Mouse (Mus musculus): ENCODE results near the gene Terf2ip. TPM values are rescaled to one million over a fixed set of nuclear protein-coding genes. Genes with fewer than 3 reads are reported as not detected.

Gene Terf2ip
- polyA plus RNA-seq (2012; ENCODE audit: insufficient read depth, insufficient read length, low replicate concordance, missing spikeins) = not detected in 2 replicates

DNA sequence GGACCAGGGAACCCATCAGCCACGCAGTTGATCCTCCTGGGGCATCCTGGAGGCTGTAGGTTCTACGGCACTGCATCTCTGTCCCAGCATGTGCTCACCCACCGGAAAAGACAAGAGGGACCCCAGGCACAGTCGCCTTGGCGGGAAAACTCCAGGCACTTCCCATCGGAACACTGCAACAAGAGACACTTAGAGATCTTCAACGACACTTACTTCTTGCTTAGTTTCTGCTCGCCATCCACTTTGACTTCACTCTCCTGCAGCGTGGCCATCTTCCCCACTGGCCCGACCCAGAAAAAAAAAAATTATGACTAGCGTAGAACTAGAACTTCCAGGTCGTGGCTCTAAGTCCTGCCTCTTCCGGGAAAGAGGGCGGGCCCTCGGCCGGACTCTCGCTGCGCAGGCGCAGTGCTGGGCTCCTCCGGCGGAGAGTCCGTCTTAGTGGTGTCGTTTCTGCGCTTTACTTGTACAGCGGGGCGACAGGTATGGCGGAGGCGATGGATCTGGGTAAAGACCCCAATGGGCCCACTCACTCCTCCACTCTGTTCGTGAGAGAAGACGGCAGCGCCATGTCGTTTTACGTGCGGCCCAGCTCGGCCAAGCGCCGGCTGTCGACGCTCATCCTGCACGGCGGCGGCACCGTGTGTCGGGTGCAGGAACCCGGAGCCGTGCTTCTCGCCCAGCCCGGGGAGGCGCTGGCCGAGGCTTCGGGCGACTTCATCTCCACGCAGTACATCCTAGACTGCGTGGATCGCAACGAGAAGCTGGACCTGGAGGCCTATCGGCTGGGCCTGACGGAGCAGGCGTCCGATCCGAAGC, at the start of gene Terf2ip, which contains the start of gene Kars:
Terf2ip (plus strand) TSS at position 402 of the 819 bp plus-strand sequence.
Kars (minus strand) TSS at position 327 of the 819 bp plus-strand sequence.
- Histone ChIP-seq H3K4me3 (ENCODE audit: insufficient read depth, low read depth, low read length) (peak within 1 kb of the TSS; percentile 73), H3K27ac (ENCODE audit: insufficient read depth, low read depth, low read length) (peak within 1 kb of the TSS; percentile 54), H3K4me1 (ENCODE audit: control insufficient read depth, insufficient read depth, low read length) (peaks cover 5% of the 10 kb centered on the region)
- TF ChIP-seq CTCF (IDR thresholded peaks at IDR 0.05; ENCODE audit: insufficient read depth, low read depth, low read length) (no peak), POLR2A (IDR thresholded peaks at IDR 0.05; ENCODE audit: insufficient read depth, low read depth, low read length) (peak; percentile 98)
- WGBS = under 1% methylated on average over 61 of the region's 61 CpGs

DNA sequence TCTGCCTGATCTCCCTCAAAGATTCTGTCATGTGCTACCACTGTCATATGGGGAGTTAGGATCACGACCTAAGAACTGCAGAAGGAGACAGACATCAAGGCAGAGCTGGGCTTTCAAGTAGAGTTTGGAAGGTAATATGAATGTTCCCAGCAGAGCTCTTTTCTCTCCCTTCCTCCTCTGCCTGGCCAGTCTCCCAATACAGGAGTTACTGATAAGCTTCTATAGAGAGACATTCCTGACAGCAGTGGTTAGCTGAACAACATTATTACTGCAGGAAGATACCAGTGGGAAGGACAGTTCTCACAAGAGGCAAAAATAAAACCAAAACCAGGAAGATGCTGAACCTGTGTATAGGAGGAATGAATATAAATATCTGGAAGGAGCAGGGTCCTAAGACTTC, 48.6 kb upstream of the Terf2ip start:
- no peak overlapping the region for H3K4me3 ChIP-seq (ENCODE audit: insufficient read depth, low read depth, low read length)
- TF ChIP-seq POLR2A (IDR thresholded peaks at IDR 0.05; ENCODE audit: insufficient read depth, low read depth, low read length) = no peak
- no peak for TF ChIP-seq CTCF (IDR thresholded peaks at IDR 0.05; ENCODE audit: insufficient read depth, low read depth, low read length)
- peaks cover 27% of the 10 kb centered on the region for H3K4me1 ChIP-seq (ENCODE audit: control insufficient read depth, insufficient read depth, low read length)
- H3K27ac ChIP-seq (ENCODE audit: insufficient read depth, low read depth, low read length) = no peak overlapping the region
- 78% methylated on average over 1 of the region's 1 CpGs for WGBS

DNA sequence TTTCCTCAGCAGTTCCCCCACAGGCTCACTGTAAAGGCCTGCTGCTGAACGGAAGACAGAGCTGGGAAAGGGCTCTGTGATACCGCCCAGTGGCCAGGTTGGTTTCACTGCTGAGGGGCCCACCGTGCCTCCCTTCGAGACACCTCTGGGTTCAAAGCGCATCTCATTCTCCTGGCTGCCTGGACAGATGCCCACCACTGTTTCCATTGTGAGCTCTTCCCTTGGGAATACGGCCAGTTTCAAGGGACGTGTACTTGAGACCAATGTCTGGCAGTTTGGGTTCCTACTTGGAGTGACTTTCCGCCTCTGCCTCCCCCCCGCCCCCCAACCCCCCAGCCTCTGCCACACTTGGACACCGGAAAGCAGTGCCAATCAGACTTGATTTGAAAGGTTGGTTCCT, 48.1 kb upstream of the Terf2ip start:
- WGBS = 65% methylated on average over 10 of the region's 10 CpGs
- TF ChIP-seq CTCF (IDR thresholded peaks at IDR 0.05; ENCODE audit: insufficient read depth, low read depth, low read length) = no peak
- TF ChIP-seq POLR2A (IDR thresholded peaks at IDR 0.05; ENCODE audit: insufficient read depth, low read depth, low read length) = no peak
- H3K27ac ChIP-seq (ENCODE audit: insufficient read depth, low read depth, low read length) = peak overlapping the region; percentile 78; the same call in 1 of the 2 replicates
- no peak overlapping the region for H3K4me3 ChIP-seq (ENCODE audit: insufficient read depth, low read depth, low read length)
- peaks cover 27% of the 10 kb centered on the region for H3K4me1 ChIP-seq (ENCODE audit: control insufficient read depth, insufficient read depth, low read length)

DNA sequence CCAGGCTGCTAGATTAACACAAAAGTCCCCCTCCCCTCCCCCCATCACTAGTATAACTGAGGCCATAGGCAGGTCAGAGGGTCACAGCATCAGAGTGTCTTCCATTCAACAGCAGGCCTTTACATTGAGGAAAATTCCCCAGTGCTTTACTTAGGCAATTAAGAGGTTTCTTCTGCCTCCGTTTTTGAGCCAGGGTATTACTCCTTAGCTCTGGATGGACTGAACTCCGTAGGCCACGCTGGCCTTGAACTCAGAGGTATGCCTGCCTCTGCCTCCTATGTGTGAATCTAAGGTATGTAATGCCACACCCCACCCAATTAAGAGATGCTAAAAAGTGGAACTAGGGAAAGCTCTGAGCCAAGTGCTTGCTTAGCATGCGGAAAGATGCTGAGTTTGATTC, 47.7 kb upstream of the Terf2ip start:
- Histone ChIP-seq H3K27ac (ENCODE audit: insufficient read depth, low read depth, low read length) (peak overlapping the region; percentile 78; the same call in 1 of the 2 replicates), H3K4me1 (ENCODE audit: control insufficient read depth, insufficient read depth, low read length) (peaks cover 27% of the 10 kb centered on the region), H3K4me3 (ENCODE audit: insufficient read depth, low read depth, low read length) (no peak overlapping the region)
- 87% methylated on average over 4 of the region's 4 CpGs for WGBS
- TF ChIP-seq POLR2A (IDR thresholded peaks at IDR 0.05; ENCODE audit: insufficient read depth, low read depth, low read length) (no peak), CTCF (IDR thresholded peaks at IDR 0.05; ENCODE audit: insufficient read depth, low read depth, low read length) (no peak)

DNA sequence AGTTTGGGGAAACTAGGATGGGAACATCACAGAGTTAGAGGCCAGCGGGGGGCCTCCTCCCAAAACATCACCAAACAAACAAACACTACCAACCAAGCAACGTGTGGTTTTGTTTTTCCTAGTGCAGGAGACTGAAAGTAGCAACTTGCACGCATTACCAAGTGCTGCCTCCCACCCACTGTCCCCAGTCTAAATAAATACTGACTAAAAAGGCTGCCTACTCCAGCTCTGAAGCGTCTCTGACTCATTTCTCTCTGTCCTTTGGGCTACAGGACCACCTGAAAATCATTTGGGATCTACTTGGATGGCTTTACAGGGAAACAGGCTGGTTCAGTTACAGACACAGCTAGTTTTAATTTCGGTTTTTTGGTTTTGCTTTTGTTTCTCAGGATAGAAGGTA, 46.8 kb upstream of the Terf2ip start:
- TF ChIP-seq CTCF (IDR thresholded peaks at IDR 0.05; ENCODE audit: insufficient read depth, low read depth, low read length) (no peak), POLR2A (IDR thresholded peaks at IDR 0.05; ENCODE audit: insufficient read depth, low read depth, low read length) (no peak)
- Histone ChIP-seq H3K4me3 (ENCODE audit: insufficient read depth, low read depth, low read length) (no peak overlapping the region), H3K27ac (ENCODE audit: insufficient read depth, low read depth, low read length) (peak overlapping the region; percentile 61), H3K4me1 (ENCODE audit: control insufficient read depth, insufficient read depth, low read length) (peaks cover 27% of the 10 kb centered on the region)
- WGBS = 30% methylated on average over 5 of the region's 5 CpGs

DNA sequence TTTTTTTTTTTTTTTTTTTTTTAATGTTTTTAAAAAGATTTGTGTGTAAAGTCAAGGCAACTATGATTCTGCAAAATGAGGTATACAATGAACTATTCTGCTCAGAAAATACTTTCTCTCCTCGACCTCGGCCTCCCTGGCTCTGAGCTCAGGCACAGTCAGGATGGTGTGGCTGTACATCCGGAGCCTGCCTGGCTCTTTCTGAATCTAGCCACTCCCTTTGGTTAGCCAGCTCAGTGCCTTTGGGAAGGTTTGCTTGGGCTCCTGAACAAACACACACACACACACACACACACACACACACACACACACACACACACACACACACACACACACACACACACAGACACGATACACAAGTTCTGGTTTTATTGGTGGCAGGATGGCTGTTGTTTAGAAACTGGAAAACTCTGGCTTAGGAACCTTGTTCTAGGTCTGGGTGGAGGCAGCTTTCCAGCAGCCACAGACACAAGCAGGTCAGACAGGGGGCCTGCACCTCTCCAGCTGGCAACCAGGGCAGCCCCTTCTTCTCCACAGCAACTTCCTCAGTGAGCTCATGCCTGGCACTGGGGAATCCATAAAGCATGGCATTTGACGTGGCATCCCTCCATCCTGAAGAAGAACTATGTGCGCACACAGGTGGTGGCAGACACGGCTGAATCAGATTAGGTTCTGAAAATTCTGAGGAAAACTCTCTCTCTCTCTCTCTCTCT, 46.2 kb upstream of the Terf2ip start:
- Histone ChIP-seq H3K4me1 (ENCODE audit: control insufficient read depth, insufficient read depth, low read length) (peaks cover 29% of the 10 kb centered on the region), H3K4me3 (ENCODE audit: insufficient read depth, low read depth, low read length) (no peak overlapping the region), H3K27ac (ENCODE audit: insufficient read depth, low read depth, low read length) (peak overlapping the region; percentile 82)
- 50% methylated on average over 7 of the region's 7 CpGs for WGBS
- TF ChIP-seq CTCF (IDR thresholded peaks at IDR 0.05; ENCODE audit: insufficient read depth, low read depth, low read length) (no peak), POLR2A (IDR thresholded peaks at IDR 0.05; ENCODE audit: insufficient read depth, low read depth, low read length) (no peak)

DNA sequence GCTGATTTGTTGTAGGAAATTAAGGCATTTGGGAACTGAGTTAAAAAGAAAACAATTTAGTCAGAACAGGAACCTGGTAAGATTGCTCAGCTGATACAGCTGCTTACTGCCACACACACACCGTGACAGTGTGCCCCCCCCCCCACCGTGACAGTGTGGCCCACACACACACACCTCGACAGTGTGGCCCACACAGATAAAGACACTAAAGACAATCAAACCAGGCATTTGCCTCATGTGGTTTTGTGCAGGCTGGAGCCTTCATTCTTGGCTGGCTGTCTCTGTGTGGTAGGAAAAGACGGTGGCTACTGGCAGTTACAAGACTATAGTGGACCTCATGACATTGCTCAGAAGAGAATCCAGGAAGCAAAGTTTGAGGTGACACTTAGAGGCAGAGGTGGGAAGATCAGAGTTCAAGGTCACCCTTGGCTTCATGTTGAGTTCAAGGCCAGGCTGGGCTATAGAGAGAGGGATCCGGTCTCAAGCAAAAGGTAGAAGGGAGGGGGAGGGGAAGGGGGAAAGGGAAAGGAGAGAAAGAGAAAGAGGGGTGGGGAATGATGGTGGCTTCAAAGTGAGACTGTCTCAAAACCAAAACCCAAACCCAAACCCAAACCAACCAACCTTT, 43.8 kb upstream of the Terf2ip start:
- H3K4me1 ChIP-seq (ENCODE audit: control insufficient read depth, insufficient read depth, low read length) = peaks cover 22% of the 10 kb centered on the region
- H3K4me3 ChIP-seq (ENCODE audit: insufficient read depth, low read depth, low read length) = no peak overlapping the region
- no peak for TF ChIP-seq POLR2A (IDR thresholded peaks at IDR 0.05; ENCODE audit: insufficient read depth, low read depth, low read length)
- TF ChIP-seq CTCF (IDR thresholded peaks at IDR 0.05; ENCODE audit: insufficient read depth, low read depth, low read length) = no peak
- WGBS = 69% methylated on average over 5 of the region's 5 CpGs
- no peak overlapping the region for H3K27ac ChIP-seq (ENCODE audit: insufficient read depth, low read depth, low read length)

DNA sequence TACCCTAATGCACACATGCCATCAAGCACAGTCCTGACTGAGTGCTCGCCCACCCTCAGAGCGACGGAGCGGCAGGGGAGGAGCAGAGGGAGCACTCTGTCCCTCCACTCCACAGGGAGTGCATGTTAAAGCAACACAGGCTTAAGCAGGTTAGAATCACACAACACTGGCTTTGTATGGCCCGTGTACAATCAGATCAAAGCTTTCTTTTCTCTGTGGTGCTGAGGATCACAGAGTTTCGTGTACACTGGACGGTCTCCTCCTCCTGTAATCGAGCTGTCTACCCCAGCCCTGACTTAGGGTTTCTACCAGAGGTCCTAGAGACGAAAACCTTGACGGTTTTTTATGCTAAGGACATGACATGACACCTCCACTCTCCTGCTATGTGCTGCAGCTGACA, 42.7 kb upstream of the Terf2ip start:
- 86% methylated on average over 10 of the region's 10 CpGs for WGBS
- Histone ChIP-seq H3K4me3 (ENCODE audit: insufficient read depth, low read depth, low read length) (no peak overlapping the region), H3K27ac (ENCODE audit: insufficient read depth, low read depth, low read length) (no peak overlapping the region), H3K4me1 (ENCODE audit: control insufficient read depth, insufficient read depth, low read length) (peaks cover 18% of the 10 kb centered on the region)
- TF ChIP-seq POLR2A (IDR thresholded peaks at IDR 0.05; ENCODE audit: insufficient read depth, low read depth, low read length) (no peak), CTCF (IDR thresholded peaks at IDR 0.05; ENCODE audit: insufficient read depth, low read depth, low read length) (no peak)
